Mouse (Mus musculus): ENCODE measurements around the gene Naa40. TPM values are rescaled to one million over a fixed set of nuclear protein-coding genes. Genes with fewer than 3 reads are reported as not detected.

The Naa40 gene
- polyA plus RNA-seq, 1 experiment, result 10.3 TPM

GRCm38 (mm10) chr19:7226511-7226914, 14.5 kb downstream of the Naa40 start:
- Histone ChIP-seq H3ac (ENCODE audit: control insufficient read depth, insufficient read length) (no peak overlapping the region), H3K79me2 (ENCODE audit: control insufficient read depth, insufficient read depth) (no peaks in the 10 kb centered on the region), H3K4me2 (ENCODE audit: low read depth) (no peak overlapping the region), H3K4me3 (no peak overlapping the region), H3K27me3 (ENCODE audit: control insufficient read depth, insufficient read depth, insufficient read length) (no peaks in the 10 kb centered on the region), H3K36me3 (ENCODE audit: control insufficient read depth, insufficient read depth) (peaks cover 26% of the 10 kb centered on the region)
- TF ChIP-seq POLR2A (IDR thresholded peaks at IDR 0.05; ENCODE audit: insufficient read length, low read depth) (no peak), E2F4 (IDR thresholded peaks at IDR 0.05; ENCODE audit: insufficient read depth) (no peak), REST (IDR thresholded peaks at IDR 0.05; ENCODE audit: insufficient read depth, insufficient read length) (no peak), USF1 (IDR thresholded peaks at IDR 0.05; ENCODE audit: low read depth) (no peak), SRF (IDR thresholded peaks at IDR 0.05; ENCODE audit: control insufficient read depth, insufficient read length, low read depth) (no peak), TCF3 (IDR thresholded peaks at IDR 0.05; ENCODE audit: insufficient read length, low read depth) (no peak), CEBPB (IDR thresholded peaks at IDR 0.05; ENCODE audit: insufficient read depth, poor library complexity, severe bottlenecking) (no peak), TCF12 (IDR thresholded peaks at IDR 0.05; ENCODE audit: insufficient read depth, poor library complexity, severe bottlenecking) (no peak), MYOG (IDR thresholded peaks at IDR 0.05; ENCODE audit: control insufficient read depth in 1 of 3, insufficient read depth in 1 of 3, insufficient read length in 2 of 3, low read depth in 2 of 3) (no peak), MAX (IDR thresholded peaks at IDR 0.05; ENCODE audit: low read depth) (no peak), MYOD1 (IDR thresholded peaks at IDR 0.05; ENCODE audit: control insufficient read depth in 1 of 3, insufficient read length in 2 of 3, low read depth in 2 of 3) (no peak), POLR2AphosphoS2 (IDR thresholded peaks at IDR 0.05; ENCODE audit: insufficient read length, low read depth) (no peak)

GRCm38 (mm10) chr19:7225096-7225690, 15.8 kb downstream of the Naa40 start:
- no peaks in the 10 kb centered on the region for H3K79me2 ChIP-seq (ENCODE audit: control insufficient read depth, insufficient read depth)
- H3K36me3 ChIP-seq (ENCODE audit: control insufficient read depth, insufficient read depth), result peaks cover 25% of the 10 kb centered on the region
- no peaks in the 10 kb centered on the region for H3K27me3 ChIP-seq (ENCODE audit: control insufficient read depth, insufficient read depth, insufficient read length)
- H3ac ChIP-seq (ENCODE audit: control insufficient read depth, insufficient read length), result no peak overlapping the region
- H3K4me3 ChIP-seq, result no peak overlapping the region
- no peak for TF ChIP-seq TCF12 (IDR thresholded peaks at IDR 0.05; ENCODE audit: insufficient read depth, poor library complexity, severe bottlenecking)
- no peak for TF ChIP-seq CEBPB (IDR thresholded peaks at IDR 0.05; ENCODE audit: insufficient read depth, poor library complexity, severe bottlenecking)
- TF ChIP-seq MAX (IDR thresholded peaks at IDR 0.05; ENCODE audit: low read depth), result no peak
- TF ChIP-seq POLR2A (IDR thresholded peaks at IDR 0.05; ENCODE audit: insufficient read length, low read depth), result no peak
- no peak for TF ChIP-seq MYOG (IDR thresholded peaks at IDR 0.05; ENCODE audit: control insufficient read depth in 1 of 3, insufficient read depth in 1 of 3, insufficient read length in 2 of 3, low read depth in 2 of 3)
- TF ChIP-seq E2F4 (IDR thresholded peaks at IDR 0.05; ENCODE audit: insufficient read depth), result no peak
- TF ChIP-seq REST (IDR thresholded peaks at IDR 0.05; ENCODE audit: insufficient read depth, insufficient read length), result no peak
- TF ChIP-seq TCF3 (IDR thresholded peaks at IDR 0.05; ENCODE audit: insufficient read length, low read depth), result no peak
- TF ChIP-seq MYOD1 (IDR thresholded peaks at IDR 0.05; ENCODE audit: control insufficient read depth in 1 of 3, insufficient read length in 2 of 3, low read depth in 2 of 3), result no peak
- TF ChIP-seq POLR2AphosphoS2 (IDR thresholded peaks at IDR 0.05; ENCODE audit: insufficient read length, low read depth), result no peak
- TF ChIP-seq SRF (IDR thresholded peaks at IDR 0.05; ENCODE audit: control insufficient read depth, insufficient read length, low read depth), result no peak
- TF ChIP-seq USF1 (IDR thresholded peaks at IDR 0.05; ENCODE audit: low read depth), result no peak
- no peak overlapping the region for H3K4me2 ChIP-seq (ENCODE audit: low read depth)

- Histone ChIP-seq H3K79me2 (ENCODE audit: control insufficient read depth, insufficient read depth) (no peaks in the 10 kb centered on the region), H3K27me3 (ENCODE audit: control insufficient read depth, insufficient read depth, insufficient read length) (no peaks in the 10 kb centered on the region), H3ac (ENCODE audit: control insufficient read depth, insufficient read length) (no peak overlapping the region), H3K36me3 (ENCODE audit: control insufficient read depth, insufficient read depth) (peaks cover 19% of the 10 kb centered on the region), H3K4me3 (no peak overlapping the region), H3K4me2 (ENCODE audit: low read depth) (no peak overlapping the region)
- TF ChIP-seq CEBPB (IDR thresholded peaks at IDR 0.05; ENCODE audit: insufficient read depth, poor library complexity, severe bottlenecking) (no peak), E2F4 (IDR thresholded peaks at IDR 0.05; ENCODE audit: insufficient read depth) (no peak), REST (IDR thresholded peaks at IDR 0.05; ENCODE audit: insufficient read depth, insufficient read length) (no peak), SRF (IDR thresholded peaks at IDR 0.05; ENCODE audit: control insufficient read depth, insufficient read length, low read depth) (no peak), TCF12 (IDR thresholded peaks at IDR 0.05; ENCODE audit: insufficient read depth, poor library complexity, severe bottlenecking) (no peak), MYOD1 (IDR thresholded peaks at IDR 0.05; ENCODE audit: control insufficient read depth in 1 of 3, insufficient read length in 2 of 3, low read depth in 2 of 3) (no peak), POLR2A (IDR thresholded peaks at IDR 0.05; ENCODE audit: insufficient read length, low read depth) (no peak), POLR2AphosphoS2 (IDR thresholded peaks at IDR 0.05; ENCODE audit: insufficient read length, low read depth) (no peak), MAX (IDR thresholded peaks at IDR 0.05; ENCODE audit: low read depth) (no peak), MYOG (IDR thresholded peaks at IDR 0.05; ENCODE audit: control insufficient read depth in 1 of 3, insufficient read depth in 1 of 3, insufficient read length in 2 of 3, low read depth in 2 of 3) (no peak), TCF3 (IDR thresholded peaks at IDR 0.05; ENCODE audit: insufficient read length, low read depth) (no peak), USF1 (IDR thresholded peaks at IDR 0.05; ENCODE audit: low read depth) (no peak)
Observed at GRCm38 (mm10) chr19:7224253-7224652, 16.7 kb downstream of the Naa40 start.

GRCm38 (mm10) chr19:7223488-7223887, 17.5 kb downstream of the Naa40 start:
- Histone ChIP-seq H3K4me3 (no peak overlapping the region), H3K27me3 (ENCODE audit: control insufficient read depth, insufficient read depth, insufficient read length) (no peaks in the 10 kb centered on the region), H3K4me2 (ENCODE audit: low read depth) (no peak overlapping the region), H3K36me3 (ENCODE audit: control insufficient read depth, insufficient read depth) (peaks cover 16% of the 10 kb centered on the region), H3ac (ENCODE audit: control insufficient read depth, insufficient read length) (no peak overlapping the region), H3K79me2 (ENCODE audit: control insufficient read depth, insufficient read depth) (no peaks in the 10 kb centered on the region)
- TF ChIP-seq CEBPB (IDR thresholded peaks at IDR 0.05; ENCODE audit: insufficient read depth, poor library complexity, severe bottlenecking) (no peak), MAX (IDR thresholded peaks at IDR 0.05; ENCODE audit: low read depth) (no peak), MYOD1 (IDR thresholded peaks at IDR 0.05; ENCODE audit: control insufficient read depth in 1 of 3, insufficient read length in 2 of 3, low read depth in 2 of 3) (no peak), REST (IDR thresholded peaks at IDR 0.05; ENCODE audit: insufficient read depth, insufficient read length) (no peak), POLR2AphosphoS2 (IDR thresholded peaks at IDR 0.05; ENCODE audit: insufficient read length, low read depth) (no peak), POLR2A (IDR thresholded peaks at IDR 0.05; ENCODE audit: insufficient read length, low read depth) (no peak), SRF (IDR thresholded peaks at IDR 0.05; ENCODE audit: control insufficient read depth, insufficient read length, low read depth) (no peak), MYOG (IDR thresholded peaks at IDR 0.05; ENCODE audit: control insufficient read depth in 1 of 3, insufficient read depth in 1 of 3, insufficient read length in 2 of 3, low read depth in 2 of 3) (no peak), TCF12 (IDR thresholded peaks at IDR 0.05; ENCODE audit: insufficient read depth, poor library complexity, severe bottlenecking) (no peak), USF1 (IDR thresholded peaks at IDR 0.05; ENCODE audit: low read depth) (no peak)
